Mouse (Mus musculus): ENCODE results near the gene Igsf3.

DNA sequence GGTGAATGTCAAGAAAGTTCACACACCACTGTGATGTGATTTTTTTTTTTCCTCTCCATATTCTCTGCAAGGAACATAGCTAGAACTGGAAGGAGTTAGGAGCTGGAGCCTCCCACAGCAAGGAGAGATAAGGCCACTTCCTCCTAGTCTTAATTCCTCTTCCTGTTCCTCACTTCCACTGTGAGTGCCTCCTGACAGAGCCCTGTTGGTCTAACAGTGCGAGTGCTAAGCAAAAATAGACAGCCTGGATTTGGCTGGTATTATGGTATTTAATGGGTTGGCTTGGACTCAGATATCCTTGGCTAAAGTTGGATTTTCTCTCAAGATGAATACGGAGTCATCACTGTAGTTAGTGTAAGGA, 53.9 kb downstream of the Igsf3 start:
- no peak for TF ChIP-seq POLR2A (IDR thresholded peaks at IDR 0.05; ENCODE audit: insufficient read depth, low read length)
- TF ChIP-seq EP300 (IDR thresholded peaks at IDR 0.05; ENCODE audit: insufficient read depth, low read depth, low read length), result no peak

All from ES-Bruce4 (cell line).